Mouse (Mus musculus) heart, embryonic 14.5 days (tissue): ENCODE measurements around the gene Snrpg. TPM values are rescaled to one million over a fixed set of nuclear protein-coding genes. Genes with fewer than 3 reads are reported as not detected.

Source experiments
- ATAC-seq: fragments of 200-750 bp; cut with Nextera tagmentation; 2 replicates; pipeline ENCODE4 v1.8.0; 2017; ENCODE audit warnings: low read depth, moderate TSS enrichment; ENCODE audit not compliant: insufficient number of reproducible peaks, insufficient read depth, low FRiP score
- H3K27ac ChIP-seq, 2 experiments: fragments of 200-500 bp in 1 of 2; fragments of 300-500 bp in 1 of 2; sonication (generic) in 1 of 2; replicated peaks in 1 of 2; 2 replicates each; pipeline ENCODE4 v1.5.1; 2012 to 2014; ENCODE audit warnings: low read depth in 2 of 2, low read length in 2 of 2, control low read depth in 1 of 2, mild to moderate bottlenecking in 1 of 2, mixed read lengths in 1 of 2; ENCODE audit not compliant: control insufficient read depth in 1 of 2, insufficient read depth in 1 of 2
- H3K27me3 ChIP-seq: fragments of 300-500 bp; sonication (generic); 2 replicates; pipeline ENCODE4 v1.6.1; 2014; ENCODE audit warnings: mild to moderate bottlenecking, low read length, control low read depth; ENCODE audit not compliant: control insufficient read depth, insufficient read depth
- H3K36me3 ChIP-seq: fragments of 300-500 bp; sonication (generic); 2 replicates; pipeline ENCODE4 v1.6.1; 2014; ENCODE audit warnings: mild to moderate bottlenecking, control low read depth, low read length, mixed read lengths; ENCODE audit not compliant: control insufficient read depth, insufficient read depth
- H3K4me1 ChIP-seq, 2 experiments: fragments of 200-500 bp in 1 of 2; fragments of 300-500 bp in 1 of 2; sonication (generic) in 1 of 2; 2 replicates each; pipeline ENCODE4 v1.6.1; 2012 to 2014; ENCODE audit warnings: low read length in 2 of 2, control low read depth in 1 of 2, mixed read lengths in 1 of 2; ENCODE audit not compliant: control insufficient read depth in 2 of 2, insufficient read depth in 2 of 2
- H3K4me2 ChIP-seq: fragments of 300-500 bp; sonication (generic); 2 replicates; pipeline ENCODE4 v1.6.1; 2014; ENCODE audit warnings: mild to moderate bottlenecking, low read length
- H3K4me3 ChIP-seq, 2 experiments: fragments of 200-500 bp in 1 of 2; fragments of 300-500 bp in 1 of 2; sonication (generic) in 1 of 2; 2 replicates each; pipeline ENCODE4 v1.5.1; 2012 to 2014; ENCODE audit warnings: low read length in 2 of 2, mild to moderate bottlenecking in 2 of 2, control low read depth in 1 of 2, low read depth in 1 of 2, moderate library complexity in 1 of 2; ENCODE audit not compliant: control insufficient read depth in 1 of 2, insufficient read depth in 1 of 2
- H3K9ac ChIP-seq: fragments of 300-500 bp; sonication (generic); 2 replicates; pipeline ENCODE4 v1.6.1; 2014; ENCODE audit warnings: mild to moderate bottlenecking, low read length
- H3K9me3 ChIP-seq: fragments of 300-500 bp; sonication (generic); 2 replicates; pipeline ENCODE4 v1.6.1; 2016; ENCODE audit warnings: low read length, control low read depth; ENCODE audit not compliant: control insufficient read depth
- WGBS: fragments of 180-500 bp; shearing (Covaris S2); extraction: QIAGEN DNeasy Blood & Tissue Kit; methylation state at CpG from one replicate; pipeline ENCODE4 v1.1.7; 2014; 5-methylcytosine and 5-hydroxymethylcytosine counted together
- polyA plus RNA-seq: library from polyadenylated mRNA; unstranded; fragments of >200 nt; fragmentation: Nextera tagmentation; extraction: Ambion mirVana; gene quantifications from 2 replicates; pipeline ENCODE4 v1.2.1, GENCODE M21; 2014

Snrpg gene
- polyA plus RNA-seq, 1 experiment from 2014 or later, result 384 TPM

- no peak overlapping the region for H3K27ac ChIP-seq
- H3K4me1 ChIP-seq, result no peaks in the 10 kb centered on the region
- H3K9ac ChIP-seq, result no peak overlapping the region
- no peak for ATAC-seq
- 64% methylated on average over 9 of the region's 9 CpGs for WGBS
- H3K4me2 ChIP-seq, result no peak overlapping the region
- H3K27me3 ChIP-seq, result no peaks in the 10 kb centered on the region
- no peak overlapping the region for H3K4me3 ChIP-seq
- no peaks in the 10 kb centered on the region for H3K9me3 ChIP-seq
- H3K36me3 ChIP-seq, result no peaks in the 10 kb centered on the region
These were observed 14.1 kb upstream of the Snrpg start for GRCm38 (mm10) chr6:86356956-86357355.

- Histone ChIP-seq H3K27me3 (no peaks in the 10 kb centered on the region), H3K4me2 (no peak overlapping the region), H3K36me3 (no peaks in the 10 kb centered on the region), H3K9ac (no peak overlapping the region), H3K9me3 (no peaks in the 10 kb centered on the region), H3K27ac (no peak overlapping the region), H3K4me3 (no peak overlapping the region), H3K4me1 (0 out of 4 replicates have a peak, but pooled peaks cover 0 to 2% of the 10 kb centered on the region in 2 experiments)
- whole genome bisulfite sequencing, result 63% methylated on average over 7 of the region's 7 CpGs
- no peak for ATAC-seq
These were observed 10.4 kb upstream of the Snrpg start for GRCm38 (mm10) chr6:86360691-86361090.

GRCm38 (mm10) chr6:86361373-86361772 lies 9.7 kb upstream of the Snrpg start:
- Histone ChIP-seq H3K4me1 (peaks cover 4% of the 10 kb centered on the region in 2 experiments; a peak in 3 of 4 replicates), H3K36me3 (no peaks in the 10 kb centered on the region), H3K27me3 (no peaks in the 10 kb centered on the region), H3K27ac (no peak overlapping the region), H3K4me2 (no peak overlapping the region), H3K9ac (no peak overlapping the region), H3K9me3 (no peaks in the 10 kb centered on the region), H3K4me3 (no peak overlapping the region)
- 85% methylated on average over 7 of the region's 7 CpGs for WGBS
- no peak for ATAC-seq

GRCm38 (mm10) chr6:86364442-86365141 lies 6.5 kb upstream of the Snrpg start:
- peaks cover 8 to 13% of the 10 kb centered on the region in 2 experiments; a peak in 3 of 4 replicates for H3K4me1 ChIP-seq
- ATAC-seq, result peak; percentile 27; the same call in 1 of the 2 replicates
- no peaks in the 10 kb centered on the region for H3K27me3 ChIP-seq
- H3K27ac ChIP-seq, result no peak overlapping the region
- H3K9ac ChIP-seq, result peak overlapping the region; percentile 66
- H3K4me2 ChIP-seq, result peak overlapping the region; percentile 95
- H3K9me3 ChIP-seq, result no peaks in the 10 kb centered on the region
- peak overlapping the region; percentile 75 to 76 for H3K4me3 ChIP-seq
- under 1% methylated on average over 17 of the region's 17 CpGs for WGBS
- H3K36me3 ChIP-seq, result peaks cover 22% of the 10 kb centered on the region

GRCm38 (mm10) chr6:86365371-86366124 lies 5.6 kb upstream of the Snrpg start, which contains the start of gene Fam136a:
Gene Fam136a, plus strand, starts transcription at chr6:86365646.
- WGBS, result under 1% methylated on average over 72 of the region's 76 CpGs
- peak within 1 kb of the TSS; percentile 91 for H3K9ac ChIP-seq
- no peaks in the 10 kb centered on the region for H3K27me3 ChIP-seq
- peak; percentile 93 for ATAC-seq
- H3K4me1 ChIP-seq, result peaks cover 8 to 13% of the 10 kb centered on the region in 2 experiments
- H3K4me2 ChIP-seq, result peak within 1 kb of the TSS; percentile 95
- no peaks in the 10 kb centered on the region for H3K9me3 ChIP-seq
- peak within 1 kb of the TSS; percentile 75 to 76 for H3K4me3 ChIP-seq
- peak within 1 kb of the TSS; percentile 34 to 80 for H3K27ac ChIP-seq
- peaks cover 22% of the 10 kb centered on the region for H3K36me3 ChIP-seq

- Histone ChIP-seq H3K4me3 (peak overlapping the region; percentile 75 to 76), H3K4me1 (peaks cover 13% of the 10 kb centered on the region in 2 experiments), H3K27me3 (no peaks in the 10 kb centered on the region), H3K27ac (peak overlapping the region; percentile 34 to 80), H3K9ac (peak overlapping the region; percentile 91), H3K9me3 (no peaks in the 10 kb centered on the region), H3K4me2 (peak overlapping the region; percentile 95), H3K36me3 (peaks cover 22% of the 10 kb centered on the region)
- ATAC-seq, result 0 out of 2 replicates have a peak, but pooled peaks have one; percentile 1
- 36% methylated on average over 25 of the region's 25 CpGs for WGBS
These were observed 4.8 kb upstream of the Snrpg start for GRCm38 (mm10) chr6:86366125-86366852.

GRCm38 (mm10) chr6:86366853-86367249 lies 4.3 kb upstream of the Snrpg start:
- H3K4me3 ChIP-seq, result no peak overlapping the region
- 51% methylated on average over 2 of the region's 2 CpGs for WGBS
- peaks cover 13% of the 10 kb centered on the region in 2 experiments for H3K4me1 ChIP-seq
- no peaks in the 10 kb centered on the region for H3K27me3 ChIP-seq
- no peak overlapping the region for H3K27ac ChIP-seq
- peaks cover 22% of the 10 kb centered on the region for H3K36me3 ChIP-seq
- no peaks in the 10 kb centered on the region for H3K9me3 ChIP-seq
- no peak for ATAC-seq
- H3K9ac ChIP-seq, result no peak overlapping the region
- H3K4me2 ChIP-seq, result peak overlapping the region; percentile 95
